Mouse (Mus musculus) midbrain, embryonic 16.5 days (tissue): ENCODE data around the gene Timp2. TPM values are rescaled to one million over a fixed set of nuclear protein-coding genes. Genes with fewer than 3 reads are reported as not detected.

ENCODE experiments used
- ATAC-seq: fragments of 200-750 bp; cut with Nextera tagmentation; 2 replicates; pipeline ENCODE4 v1.8.0; 2017; ENCODE audit warnings: moderate TSS enrichment
- H3K27ac ChIP-seq: fragments of 300-500 bp; sonication (generic); 2 replicates; pipeline ENCODE4 v1.5.1; 2014; ENCODE audit warnings: mild to moderate bottlenecking, low read length, mixed read lengths
- H3K27me3 ChIP-seq: fragments of 300-500 bp; sonication (generic); 2 replicates; pipeline ENCODE4 v1.6.1; 2014; ENCODE audit warnings: low read depth, low read length, mixed read lengths; ENCODE audit not compliant: control insufficient read depth, insufficient read depth
- H3K36me3 ChIP-seq: fragments of 300-500 bp; sonication (generic); 2 replicates; pipeline ENCODE4 v1.6.1; 2014; ENCODE audit warnings: mild to moderate bottlenecking, low read length, moderate library complexity, mixed read lengths; ENCODE audit not compliant: control insufficient read depth, insufficient read depth
- H3K4me1 ChIP-seq: fragments of 300-500 bp; sonication (generic); 2 replicates; pipeline ENCODE4 v1.6.1; 2014; ENCODE audit warnings: mild to moderate bottlenecking, low read length, mixed read lengths; ENCODE audit not compliant: control insufficient read depth, insufficient read depth
- H3K4me2 ChIP-seq: fragments of 300-500 bp; sonication (generic); 2 replicates; pipeline ENCODE4 v1.6.1; 2014; ENCODE audit warnings: mild to moderate bottlenecking, low read length, mixed read lengths
- H3K4me3 ChIP-seq: fragments of 300-500 bp; sonication (generic); 2 replicates; pipeline ENCODE4 v1.5.1; 2014; ENCODE audit warnings: low read depth, mild to moderate bottlenecking, low read length, moderate library complexity, mixed read lengths
- H3K9ac ChIP-seq: fragments of 300-500 bp; sonication (generic); 2 replicates; pipeline ENCODE4 v1.6.1; 2014; ENCODE audit warnings: low read depth, low read length, mixed read lengths
- H3K9me3 ChIP-seq: fragments of 300-500 bp; sonication (generic); replicated peaks from 2 replicates; pipeline ENCODE4 v1.6.1; 2014; ENCODE audit warnings: mild to moderate bottlenecking, low read length, mixed read lengths; ENCODE audit not compliant: control insufficient read depth, poor library complexity, severe bottlenecking
- WGBS: fragments of 180-500 bp; shearing (Covaris S2); extraction: QIAGEN DNeasy Blood & Tissue Kit; methylation state at CpG from one replicate; pipeline ENCODE4 v1.1.7; 2014; 5-methylcytosine and 5-hydroxymethylcytosine counted together
- polyA plus RNA-seq: library from polyadenylated mRNA; unstranded; fragments of >200 nt; fragmentation: Nextera tagmentation; extraction: Ambion mirVana; gene quantifications from 2 replicates; pipeline ENCODE4 v1.2.1, GENCODE M21; 2015

Timp2 gene
- polyA plus RNA-seq, 1 experiment from 2014 or later: 98.8 TPM

DNA sequence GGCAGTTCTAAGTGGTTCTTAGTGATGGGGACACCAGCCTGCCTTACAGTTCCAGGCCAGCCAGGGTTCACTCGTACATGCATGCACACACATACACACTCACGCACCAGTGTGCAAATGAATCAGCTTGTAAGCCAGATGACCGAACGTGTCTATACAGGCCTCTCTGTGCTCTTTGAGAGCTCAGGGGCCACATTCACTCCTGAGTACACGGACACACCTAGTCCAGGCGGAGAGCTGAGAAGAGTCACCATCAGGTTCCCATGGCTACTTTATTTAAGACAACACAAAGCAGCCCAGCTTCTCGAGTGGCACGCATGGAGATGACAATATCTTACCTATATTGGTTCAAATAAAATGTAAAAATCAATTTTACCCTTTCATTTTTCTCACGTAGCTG lies 69.1 kb downstream of the Timp2 start:
- no peak overlapping the region for H3K9ac ChIP-seq
- no peak overlapping the region for H3K27ac ChIP-seq
- H3K9me3 ChIP-seq: no peaks in the 10 kb centered on the region
- ATAC-seq: no peak
- H3K4me3 ChIP-seq: no peak overlapping the region
- H3K27me3 ChIP-seq: no peaks in the 10 kb centered on the region
- no peak overlapping the region for H3K4me2 ChIP-seq
- WGBS: 92% methylated on average over 9 of the region's 9 CpGs
- peaks cover 13% of the 10 kb centered on the region for H3K4me1 ChIP-seq
- peaks cover 34% of the 10 kb centered on the region for H3K36me3 ChIP-seq

GRCm38 (mm10) chr11:118285791-118286190 lies 69.7 kb downstream of the Timp2 start:
- no peaks in the 10 kb centered on the region for H3K9me3 ChIP-seq
- H3K4me1 ChIP-seq: peaks cover 11% of the 10 kb centered on the region
- no peak overlapping the region for H3K27ac ChIP-seq
- H3K27me3 ChIP-seq: no peaks in the 10 kb centered on the region
- H3K36me3 ChIP-seq: peaks cover 34% of the 10 kb centered on the region
- H3K4me3 ChIP-seq: no peak overlapping the region
- H3K9ac ChIP-seq: no peak overlapping the region
- no peak overlapping the region for H3K4me2 ChIP-seq
- no peak for ATAC-seq
- 95% methylated on average over 13 of the region's 13 CpGs for WGBS

DNA sequence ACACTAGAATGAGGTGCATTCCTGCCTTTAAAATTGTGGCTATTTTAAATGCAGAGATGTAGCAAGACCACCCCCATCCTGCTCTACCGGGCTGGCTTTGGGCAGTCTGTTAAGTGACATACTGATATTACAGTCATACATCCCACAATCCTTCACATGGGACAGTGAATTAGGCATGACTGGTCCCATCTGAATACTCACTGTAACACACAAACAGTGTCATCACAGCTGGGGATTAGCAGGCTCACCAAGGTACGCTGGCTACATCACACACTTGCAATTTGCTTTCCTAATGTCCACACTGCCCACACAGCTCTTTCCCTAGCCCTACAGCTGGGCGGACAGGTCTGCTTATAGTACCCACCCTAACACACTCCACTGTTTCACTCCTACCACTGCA lies 75.3 kb downstream of the Timp2 start:
- WGBS: 99% methylated on average over 3 of the region's 3 CpGs
- H3K4me3 ChIP-seq: no peak overlapping the region
- H3K4me2 ChIP-seq: no peak overlapping the region
- peaks cover 58% of the 10 kb centered on the region for H3K36me3 ChIP-seq
- no peaks in the 10 kb centered on the region for H3K9me3 ChIP-seq
- H3K27me3 ChIP-seq: no peaks in the 10 kb centered on the region
- no peak overlapping the region for H3K9ac ChIP-seq
- ATAC-seq: no peak
- no peak overlapping the region for H3K27ac ChIP-seq
- H3K4me1 ChIP-seq: no peaks in the 10 kb centered on the region

DNA sequence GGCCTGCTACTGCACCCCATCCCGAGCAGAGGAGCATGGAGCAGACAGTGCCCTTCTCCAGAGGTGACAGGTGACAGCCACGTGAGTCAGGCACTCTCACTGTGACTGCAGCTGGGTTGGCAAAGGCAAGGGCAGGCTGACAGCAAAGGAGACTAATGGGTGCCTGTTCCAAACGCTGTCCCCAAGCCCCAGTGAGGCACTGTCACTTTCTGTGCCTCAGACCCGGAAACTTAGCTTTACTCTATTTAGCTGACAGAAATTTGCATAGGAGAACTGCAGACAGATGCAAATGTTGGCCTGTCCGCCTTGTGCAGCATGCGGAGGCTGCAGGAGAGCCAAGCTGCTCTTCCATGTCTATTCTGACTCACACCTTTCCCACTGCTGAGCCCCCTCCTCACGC lies 79.2 kb downstream of the Timp2 start:
- Histone ChIP-seq H3K4me3 (no peak overlapping the region), H3K9ac (no peak overlapping the region), H3K36me3 (peaks cover 55% of the 10 kb centered on the region), H3K27ac (no peak overlapping the region), H3K27me3 (no peaks in the 10 kb centered on the region), H3K9me3 (no peaks in the 10 kb centered on the region), H3K4me1 (no peaks in the 10 kb centered on the region), H3K4me2 (no peak overlapping the region)
- 90% methylated on average over 7 of the region's 7 CpGs for WGBS
- ATAC-seq: no peak

GRCm38 (mm10) chr11:118275092-118275491 lies 80.4 kb downstream of the Timp2 start:
- Histone ChIP-seq H3K9me3 (no peaks in the 10 kb centered on the region), H3K27ac (no peak overlapping the region), H3K4me3 (no peak overlapping the region), H3K4me2 (no peak overlapping the region), H3K4me1 (no peaks in the 10 kb centered on the region), H3K27me3 (no peaks in the 10 kb centered on the region), H3K9ac (no peak overlapping the region), H3K36me3 (peaks cover 61% of the 10 kb centered on the region)
- 98% methylated on average over 9 of the region's 9 CpGs for WGBS
- ATAC-seq: no peak

- H3K4me2 ChIP-seq: no peak overlapping the region
These were observed 85.7 kb downstream of the Timp2 start for GRCm38 (mm10) chr11:118269827-118270226.

DNA sequence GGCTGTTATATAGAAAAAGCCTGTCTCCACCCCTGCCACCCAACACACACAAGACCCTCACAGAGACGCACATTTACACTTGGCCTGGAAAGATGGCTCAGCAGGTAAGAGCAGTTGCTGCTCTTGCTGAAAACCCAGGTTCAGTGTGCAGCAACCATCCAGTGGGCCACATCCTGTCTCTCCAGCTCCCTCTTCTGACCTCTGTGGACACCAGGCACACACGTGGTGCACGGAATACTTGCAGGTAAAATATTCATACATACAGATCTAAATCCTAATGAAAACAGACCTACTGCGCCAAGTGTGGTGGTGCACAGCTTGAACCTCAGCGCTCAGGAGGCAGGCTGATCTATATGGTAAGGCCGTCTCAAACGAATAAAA lies 88.9 kb downstream of the Timp2 start:
- Histone ChIP-seq H3K9ac (no peak overlapping the region), H3K9me3 (no peaks in the 10 kb centered on the region), H3K36me3 (peaks cover 65% of the 10 kb centered on the region), H3K27ac (no peak overlapping the region), H3K4me1 (no peaks in the 10 kb centered on the region), H3K4me2 (no peak overlapping the region), H3K27me3 (no peaks in the 10 kb centered on the region), H3K4me3 (no peak overlapping the region)
- 91% methylated on average over 7 of the region's 7 CpGs for WGBS
- no peak for ATAC-seq

More at GRCm38 (mm10) chr11:118269827-118270226, 85.7 kb downstream of the Timp2 start:
- H3K4me3 ChIP-seq: no peak overlapping the region
- WGBS: 92% methylated on average over 3 of the region's 3 CpGs
- peaks cover 59% of the 10 kb centered on the region for H3K36me3 ChIP-seq
- no peaks in the 10 kb centered on the region for H3K9me3 ChIP-seq
- ATAC-seq: no peak
- no peak overlapping the region for H3K27ac ChIP-seq
- H3K9ac ChIP-seq: no peak overlapping the region
- no peaks in the 10 kb centered on the region for H3K4me1 ChIP-seq
- H3K27me3 ChIP-seq: no peaks in the 10 kb centered on the region

DNA sequence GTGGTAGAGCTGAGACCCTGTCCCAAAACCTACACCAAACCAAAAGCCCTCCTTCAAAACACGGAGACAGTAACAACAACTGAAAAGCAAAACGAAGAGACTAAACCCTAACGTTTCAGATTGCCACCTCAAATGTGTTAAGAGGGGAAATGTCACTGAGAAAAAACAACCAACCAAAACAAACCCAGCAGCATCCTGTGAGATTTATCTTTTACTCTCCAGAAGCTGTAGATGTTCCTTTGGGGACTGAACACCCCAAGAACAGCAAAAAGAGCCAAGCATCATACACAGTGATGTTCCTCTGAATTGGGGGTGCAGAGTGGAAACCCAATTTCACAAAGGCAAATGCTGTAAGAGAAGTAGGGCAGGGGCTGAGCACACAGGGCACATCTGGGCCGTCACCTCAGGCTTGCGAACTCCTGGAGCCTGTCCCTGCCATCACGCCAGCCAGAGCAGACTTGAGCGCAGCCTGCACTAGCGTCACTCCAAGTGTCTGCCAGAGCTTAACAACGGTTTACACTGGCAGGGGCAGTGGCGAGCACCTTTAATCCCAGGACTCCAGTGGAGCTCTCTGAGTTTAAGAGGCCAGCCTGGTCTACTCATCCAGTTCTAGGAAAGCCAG lies 89.4 kb downstream of the Timp2 start:
- no peaks in the 10 kb centered on the region for H3K4me1 ChIP-seq
- 93% methylated on average over 10 of the region's 10 CpGs for WGBS

DNA sequence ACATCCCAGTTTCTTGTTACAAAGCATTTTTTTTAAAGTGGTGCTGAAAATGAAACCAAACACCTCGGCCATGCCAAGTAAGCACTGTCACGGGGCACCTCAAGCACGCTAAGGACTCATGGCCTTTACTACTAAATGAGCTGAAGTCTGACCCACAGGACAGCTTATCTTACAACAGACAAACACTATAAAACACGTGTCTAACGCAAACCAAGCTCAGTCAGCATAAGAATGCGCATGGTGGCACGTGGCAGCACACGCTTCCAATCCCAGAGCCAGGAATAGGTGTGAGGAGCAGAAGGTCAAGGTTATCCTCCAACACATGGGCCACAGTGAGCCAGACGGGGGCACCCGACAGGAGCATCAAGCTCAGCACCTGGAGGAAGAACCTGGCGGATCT lies 89.9 kb downstream of the Timp2 start:
- Histone ChIP-seq H3K4me2 (no peak overlapping the region), H3K27me3 (no peaks in the 10 kb centered on the region), H3K9me3 (no peaks in the 10 kb centered on the region), H3K9ac (no peak overlapping the region), H3K4me3 (no peak overlapping the region), H3K36me3 (peaks cover 68% of the 10 kb centered on the region), H3K27ac (no peak overlapping the region), H3K4me1 (no peaks in the 10 kb centered on the region)
- no peak for ATAC-seq
- 95% methylated on average over 11 of the region's 11 CpGs for WGBS

More for the DNA sequence above, 89.4 kb downstream of the Timp2 start:
- Histone ChIP-seq H3K27me3 (no peaks in the 10 kb centered on the region), H3K36me3 (peaks cover 63% of the 10 kb centered on the region), H3K27ac (no peak overlapping the region), H3K4me2 (no peak overlapping the region), H3K9ac (no peak overlapping the region), H3K4me3 (no peak overlapping the region), H3K9me3 (no peaks in the 10 kb centered on the region)
- no peak for ATAC-seq
